Mouse (Mus musculus): Measurements from ENCODE around the gene Pkhd1. TPM values are rescaled to one million over a fixed set of nuclear protein-coding genes. Genes with fewer than 3 reads are reported as not detected.
"Not testable (repeated sequence)": the region's sequence is repeated elsewhere in the genome, so short reads cannot be mapped to it uniquely, and the experiment has no call there.

The Pkhd1 gene
- polyA plus RNA-seq, 1 experiment from 2014 or later: 6.4 TPM

GRCm38 (mm10) chr1:20477561-20478265 lies 140.2 kb downstream of the Pkhd1 start:
- Histone ChIP-seq H3K27me3 (ENCODE audit: insufficient read depth, low read length) (no peaks in the 10 kb centered on the region), H3K9ac (ENCODE audit: low read depth, low read length) (no peak overlapping the region)
- ATAC-seq (replicated peaks; ENCODE audit: low FRiP score, low read depth): peak; percentile 91

GRCm38 (mm10) chr1:20470770-20471169 lies 147.1 kb downstream of the Pkhd1 start:
- Histone ChIP-seq H3K4me3 (replicated peaks; ENCODE audit: low read depth, low read length) (no peak overlapping the region), H3K27ac (no peak overlapping the region), H3K4me2 (ENCODE audit: low read length) (no peak overlapping the region), H3K9ac (ENCODE audit: low read depth, low read length) (no peak overlapping the region), H3K4me1 (replicated peaks; ENCODE audit: insufficient read depth, low read length) (no peaks in the 10 kb centered on the region), H3K27me3 (ENCODE audit: insufficient read depth, low read length) (no peaks in the 10 kb centered on the region), H3K9me3 (replicated peaks; ENCODE audit: low read length) (no peaks in the 10 kb centered on the region), H3K36me3 (ENCODE audit: insufficient read depth, low read length) (no peaks in the 10 kb centered on the region)
- ATAC-seq (replicated peaks; ENCODE audit: low FRiP score, low read depth) (no peak), DNase-seq (ENCODE audit: low spot score) (no peak)
- WGBS: 65% methylated on average over 11 of the region's 11 CpGs
- no peak for TF ChIP-seq CTCF (IDR thresholded peaks at IDR 0.05; ENCODE audit: low read depth)

More at GRCm38 (mm10) chr1:20477561-20478265, 140.2 kb downstream of the Pkhd1 start:
- no peaks in the 10 kb centered on the region for H3K4me1 ChIP-seq (replicated peaks; ENCODE audit: insufficient read depth, low read length)
- peak; percentile 40 for DNase-seq (ENCODE audit: low spot score)
- H3K4me2 ChIP-seq (ENCODE audit: low read length): peak overlapping the region; percentile 47
- H3K27ac ChIP-seq: no peak overlapping the region
- H3K4me3 ChIP-seq (replicated peaks; ENCODE audit: low read depth, low read length): no peak overlapping the region; the same call in 1 of the 2 replicates
- no peaks in the 10 kb centered on the region for H3K9me3 ChIP-seq (replicated peaks; ENCODE audit: low read length)
- TF ChIP-seq CTCF (IDR thresholded peaks at IDR 0.05; ENCODE audit: low read depth): no peak
- 7% methylated on average over 25 of the region's 25 CpGs for WGBS
- H3K36me3 ChIP-seq (ENCODE audit: insufficient read depth, low read length): no peaks in the 10 kb centered on the region

- Histone ChIP-seq H3K36me3 (ENCODE audit: insufficient read depth, low read length) (no peaks in the 10 kb centered on the region), H3K27me3 (ENCODE audit: insufficient read depth, low read length) (no peaks in the 10 kb centered on the region), H3K9me3 (replicated peaks; ENCODE audit: low read length) (no peaks in the 10 kb centered on the region), H3K9ac (ENCODE audit: low read depth, low read length) (no peak overlapping the region), H3K4me1 (replicated peaks; ENCODE audit: insufficient read depth, low read length) (no peaks in the 10 kb centered on the region), H3K4me3 (replicated peaks; ENCODE audit: low read depth, low read length) (no peak overlapping the region), H3K27ac (no peak overlapping the region), H3K4me2 (ENCODE audit: low read length) (no peak overlapping the region)
- 85% methylated on average over 6 of the region's 6 CpGs for WGBS
- DNase-seq (ENCODE audit: low spot score): no peak
- no peak for ATAC-seq (replicated peaks; ENCODE audit: low FRiP score, low read depth)
- TF ChIP-seq CTCF (IDR thresholded peaks at IDR 0.05; ENCODE audit: low read depth): no peak
Observed at GRCm38 (mm10) chr1:20470317-20470716, 147.5 kb downstream of the Pkhd1 start.

GRCm38 (mm10) chr1:20466481-20466880 lies 151.4 kb downstream of the Pkhd1 start:
- H3K4me1 ChIP-seq (replicated peaks; ENCODE audit: insufficient read depth, low read length): no peaks in the 10 kb centered on the region
- H3K27ac ChIP-seq: no peak overlapping the region
- WGBS: 26% methylated on average over 4 of the region's 4 CpGs
- H3K36me3 ChIP-seq (ENCODE audit: insufficient read depth, low read length): no peaks in the 10 kb centered on the region
- no peak for ATAC-seq (replicated peaks; ENCODE audit: low FRiP score, low read depth)
- no peak for TF ChIP-seq CTCF (IDR thresholded peaks at IDR 0.05; ENCODE audit: low read depth)
- DNase-seq (ENCODE audit: low spot score): no peak
- no peak overlapping the region for H3K4me2 ChIP-seq (ENCODE audit: low read length)
- H3K27me3 ChIP-seq (ENCODE audit: insufficient read depth, low read length): no peaks in the 10 kb centered on the region
- no peak overlapping the region for H3K9ac ChIP-seq (ENCODE audit: low read depth, low read length)
- no peaks in the 10 kb centered on the region for H3K9me3 ChIP-seq (replicated peaks; ENCODE audit: low read length)
- no peak overlapping the region for H3K4me3 ChIP-seq (replicated peaks; ENCODE audit: low read depth, low read length)

- Histone ChIP-seq H3K27ac (no peak overlapping the region), H3K36me3 (ENCODE audit: insufficient read depth, low read length) (no peaks in the 10 kb centered on the region), H3K9ac (ENCODE audit: low read depth, low read length) (no peak overlapping the region), H3K4me1 (replicated peaks; ENCODE audit: insufficient read depth, low read length) (no peaks in the 10 kb centered on the region), H3K9me3 (replicated peaks; ENCODE audit: low read length) (no peaks in the 10 kb centered on the region), H3K4me3 (replicated peaks; ENCODE audit: low read depth, low read length) (no peak overlapping the region), H3K27me3 (ENCODE audit: insufficient read depth, low read length) (no peaks in the 10 kb centered on the region), H3K4me2 (ENCODE audit: low read length) (no peak overlapping the region)
- DNase-seq (ENCODE audit: low spot score) (no peak), ATAC-seq (replicated peaks; ENCODE audit: low FRiP score, low read depth) (no peak)
- no peak for TF ChIP-seq CTCF (IDR thresholded peaks at IDR 0.05; ENCODE audit: low read depth)
- 71% methylated on average over 1 of the region's 1 CpGs for WGBS
Observed at GRCm38 (mm10) chr1:20454621-20455020, 163.2 kb downstream of the Pkhd1 start.

- H3K4me3 ChIP-seq (replicated peaks; ENCODE audit: low read depth, low read length): no peak overlapping the region
- DNase-seq (ENCODE audit: low spot score): peak; percentile 62
- H3K4me2 ChIP-seq (ENCODE audit: low read length): no peak overlapping the region
- WGBS: 27% methylated on average over 10 of the region's 10 CpGs
- peak; percentile 75 for TF ChIP-seq CTCF (IDR thresholded peaks at IDR 0.05; ENCODE audit: low read depth)
- no peaks in the 10 kb centered on the region for H3K4me1 ChIP-seq (replicated peaks; ENCODE audit: insufficient read depth, low read length)
- no peak overlapping the region for H3K27ac ChIP-seq
- H3K36me3 ChIP-seq (ENCODE audit: insufficient read depth, low read length): no peaks in the 10 kb centered on the region
- no peaks in the 10 kb centered on the region for H3K27me3 ChIP-seq (ENCODE audit: insufficient read depth, low read length)
- H3K9me3 ChIP-seq (replicated peaks; ENCODE audit: low read length): no peaks in the 10 kb centered on the region
- H3K9ac ChIP-seq (ENCODE audit: low read depth, low read length): no peak overlapping the region
- ATAC-seq (replicated peaks; ENCODE audit: low FRiP score, low read depth): no peak
Observed at GRCm38 (mm10) chr1:20450074-20450473, 167.8 kb downstream of the Pkhd1 start.

GRCm38 (mm10) chr1:20432026-20432425 lies 185.8 kb downstream of the Pkhd1 start:
- not testable (repeated sequence) for H3K27me3 ChIP-seq (ENCODE audit: insufficient read depth, low read length); DNase-seq (ENCODE audit: low spot score); H3K9ac ChIP-seq (ENCODE audit: low read depth, low read length); H3K9me3 ChIP-seq (replicated peaks; ENCODE audit: low read length); H3K36me3 ChIP-seq (ENCODE audit: insufficient read depth, low read length); ATAC-seq (replicated peaks; ENCODE audit: low FRiP score, low read depth); H3K4me3 ChIP-seq (replicated peaks; ENCODE audit: low read depth, low read length); H3K4me2 ChIP-seq (ENCODE audit: low read length); H3K4me1 ChIP-seq (replicated peaks; ENCODE audit: insufficient read depth, low read length); H3K27ac ChIP-seq
- 91% methylated on average over 16 of the region's 16 CpGs for WGBS
